Mouse (Mus musculus): ENCODE data around the gene Lamb2.

GRCm38 (mm10) chr9:108466219-108466618 is 13.3 kb upstream of the Lamb2 start:
- TF ChIP-seq CTCF (IDR thresholded peaks at IDR 0.05; ENCODE audit: borderline replicate concordance, extremely low read depth, insufficient read depth, insufficient read length) (no peak), POLR2A (IDR thresholded peaks at IDR 0.05; ENCODE audit: borderline replicate concordance, extremely low read depth, insufficient read depth, insufficient read length, poor library complexity, severe bottlenecking) (no peak)
